ENCODE assay signal across 29 mouse cellular contexts in the genomic region with DNA sequence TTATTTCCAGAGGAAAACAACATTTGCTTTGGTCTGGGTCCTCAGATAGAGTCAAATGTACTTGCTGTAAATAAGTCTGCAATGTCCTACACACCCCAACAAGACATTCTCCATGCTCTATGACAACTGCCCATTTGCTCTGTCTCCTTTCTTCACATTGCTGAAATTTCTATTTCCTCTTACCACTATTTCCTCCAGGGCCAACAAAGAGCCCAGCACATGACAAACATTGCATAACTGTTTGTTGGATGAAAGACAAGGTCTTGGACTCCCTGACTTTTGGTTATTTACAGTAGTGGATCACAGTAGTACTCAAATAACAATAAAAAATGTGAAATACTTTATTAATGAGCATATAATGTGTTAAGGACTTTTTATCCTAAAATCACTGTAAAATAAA. TPM values are rescaled to one million over a fixed set of nuclear protein-coding genes. Genes with fewer than 3 reads are reported as not detected.
A peak's percentile ranks its signal among the peaks of the same experiment; 100 is the strongest.
DNase-seq lines count a peak whose midpoint lies in the region; ATAC-seq and TF ChIP-seq lines count a peak whose summit lies in the region.
"Had no signal": no experiment of that assay in that cellular context is flagged by ENCODE, and none has a peak within 500 bp of the region (broad histone marks: within the 10 kb centered on the region; RNA-seq: fewer than 3 reads in every experiment).

No protein-coding gene starts in this region.

- no peak overlapping the region for H3K4me3 ChIP-seq in heart, embryonic 13.5 days
- no peak overlapping the region for H3K4me3 ChIP-seq in lung, postnatal 0 days (ENCODE audit: low read depth, low read length)
- H3K4me3 ChIP-seq in lung, adult 2 months (replicated peaks; ENCODE audit: extremely low read depth, low read depth, low read length), result no peak overlapping the region
- H3K4me3 ChIP-seq in bone marrow macrophage, adult 2 months (ENCODE audit: insufficient read depth, low read length), result no peak overlapping the region
- H3K4me3 ChIP-seq: erythroblast, embryonic 14.5 days; forebrain, embryonic 12.5 days; heart, adult 2 months; hindbrain, embryonic 10.5 days; hindbrain, embryonic 15.5 days; limb, embryonic 13.5 days; liver, embryonic 15.5 days; midbrain, embryonic 10.5 days; midbrain, embryonic 15.5 days had no signal

- H3K9me3 ChIP-seq in heart, embryonic 13.5 days, result no peaks in the 10 kb centered on the region
- no peaks in the 10 kb centered on the region for H3K9me3 ChIP-seq in lung, postnatal 0 days (ENCODE audit: low read length)
- H3K9me3 ChIP-seq: forebrain, embryonic 12.5 days; hindbrain, embryonic 10.5 days; hindbrain, embryonic 15.5 days; limb, embryonic 13.5 days; liver, embryonic 15.5 days; midbrain, embryonic 10.5 days; midbrain, embryonic 15.5 days had no signal

- TF ChIP-seq EP300 in lung, postnatal 0 days (IDR thresholded peaks at IDR 0.05), result no peak

- DNase-seq in heart, adult 11 months, result no peak
- peak; percentile 46 for DNase-seq in lung, postnatal 0 days (ENCODE audit: low spot score)
- no peak for DNase-seq in lung, adult 2 months
- DNase-seq in urinary bladder, postnatal 4 days (ENCODE audit: low spot score in 2 of 2), result no peak
- DNase-seq: adrenal gland, adult 8-10 months; B cell, adult 2 months; cerebellum, adult 18-20 months; cerebellum, postnatal 14 days; gastrocnemius, postnatal 14 days; heart, adult 2 months; heart, postnatal 14 days; kidney, adult 11 months; lung, postnatal 14 days; right cerebral cortex, postnatal 25 days; spleen, adult 18-20 months; thymus, adult 18-20 months; thymus, postnatal 25 days had no signal

- 0 out of 2 replicates have a peak overlapping the region, but pooled peaks have one; percentile 20 for H3K4me2 ChIP-seq in heart, embryonic 13.5 days
- H3K4me2 ChIP-seq in lung, postnatal 0 days (replicated peaks; ENCODE audit: low read depth, low read length), result no peak overlapping the region
- H3K4me2 ChIP-seq: forebrain, embryonic 12.5 days; hindbrain, embryonic 15.5 days; limb, embryonic 13.5 days; liver, embryonic 15.5 days; midbrain, embryonic 15.5 days had no signal

- no peak overlapping the region for H3K9ac ChIP-seq in heart, embryonic 13.5 days
- H3K9ac ChIP-seq in lung, postnatal 0 days (replicated peaks; ENCODE audit: low read depth), result no peak overlapping the region
- H3K9ac ChIP-seq: forebrain, embryonic 12.5 days; hindbrain, embryonic 15.5 days; limb, embryonic 13.5 days; liver, embryonic 15.5 days; midbrain, embryonic 15.5 days had no signal

- TF ChIP-seq CTCF in lung, postnatal 0 days (IDR thresholded peaks at IDR 0.05), result no peak
- TF ChIP-seq CTCF in lung, adult 2 months (IDR thresholded peaks at IDR 0.05; ENCODE audit: insufficient read depth, low read length), result no peak
- TF ChIP-seq CTCF in bone marrow macrophage, adult 2 months (IDR thresholded peaks at IDR 0.05; ENCODE audit: low read depth, low read length), result no peak

- H3K27ac ChIP-seq in heart, embryonic 13.5 days (replicated peaks), result no peak overlapping the region
- H3K27ac ChIP-seq in lung, postnatal 0 days (ENCODE audit: low read length), result no peak overlapping the region; the same call in 1 of the 2 replicates
- H3K27ac ChIP-seq in bone marrow macrophage, adult 2 months (ENCODE audit: insufficient read depth, low read depth, low read length), result peak overlapping the region; percentile 84
- H3K27ac ChIP-seq: forebrain, embryonic 12.5 days; heart, adult 2 months; hindbrain, embryonic 10.5 days; hindbrain, embryonic 15.5 days; limb, embryonic 13.5 days; liver, embryonic 15.5 days; midbrain, embryonic 10.5 days; midbrain, embryonic 15.5 days had no signal

- H3K4me1 ChIP-seq in heart, embryonic 13.5 days, result peaks cover 14% of the 10 kb centered on the region
- H3K4me1 ChIP-seq in lung, postnatal 0 days (ENCODE audit: insufficient read depth, low read depth, low read length), result no peaks in the 10 kb centered on the region
- peaks cover 4% of the 10 kb centered on the region; the same call in 1 of the 2 replicates for H3K4me1 ChIP-seq in lung, adult 2 months (ENCODE audit: control insufficient read depth, insufficient read depth, low read length)
- H3K4me1 ChIP-seq in bone marrow macrophage, adult 2 months (ENCODE audit: control insufficient read depth, insufficient read depth, low read length), result peaks cover 26% of the 10 kb centered on the region
- H3K4me1 ChIP-seq: forebrain, embryonic 12.5 days; hindbrain, embryonic 15.5 days; limb, embryonic 13.5 days; midbrain, embryonic 10.5 days; midbrain, embryonic 15.5 days had no signal

- H3K36me3 ChIP-seq in heart, embryonic 13.5 days, result no peaks in the 10 kb centered on the region
- H3K36me3 ChIP-seq in lung, postnatal 0 days (ENCODE audit: insufficient read depth, low read length), result no peaks in the 10 kb centered on the region
- H3K36me3 ChIP-seq: forebrain, embryonic 12.5 days; hindbrain, embryonic 10.5 days; hindbrain, embryonic 15.5 days; limb, embryonic 13.5 days; liver, embryonic 15.5 days; midbrain, embryonic 10.5 days; midbrain, embryonic 15.5 days had no signal

- TF ChIP-seq POLR2A in lung, adult 2 months (IDR thresholded peaks at IDR 0.05; ENCODE audit: borderline replicate concordance, extremely low read depth, low read depth, low read length), result no peak
- TF ChIP-seq POLR2A in bone marrow macrophage, adult 2 months (IDR thresholded peaks at IDR 0.05; ENCODE audit: borderline replicate concordance, low read depth, low read length), result no peak

- no peak for ATAC-seq in heart, embryonic 13.5 days (ENCODE audit: extremely low read depth, insufficient number of reproducible peaks, low FRiP score, low TSS enrichment)
- ATAC-seq in lung, postnatal 0 days, result peak; percentile 19; the same call in 1 of the 2 replicates
- peak; percentile 58 for ATAC-seq in megakaryocyte progenitor cell, adult 5-6 weeks (replicated peaks; ENCODE audit: poor library complexity)
- ATAC-seq: inflammation-experienced regulatory T-cells, adult 6 months; midbrain, embryonic 15.5 days had no signal

- no peaks in the 10 kb centered on the region for H3K27me3 ChIP-seq in heart, embryonic 13.5 days (replicated peaks)
- H3K27me3 ChIP-seq in lung, postnatal 0 days (replicated peaks; ENCODE audit: insufficient read depth, low read length), result no peaks in the 10 kb centered on the region
- H3K27me3 ChIP-seq: forebrain, embryonic 12.5 days; hindbrain, embryonic 15.5 days; limb, embryonic 13.5 days; liver, embryonic 15.5 days; midbrain, embryonic 15.5 days had no signal

RNA-seq across cellular contexts. Expression of gene Pgm2l1, which starts 19.3 kb away (rescaled TPM):
- polyA plus RNA-seq in heart, embryonic 13.5 days (2015; fragmentation: Nextera tagmentation; extraction: Ambion mirVana), result 1.7 and 2.1 TPM in 2 replicates
- polyA plus RNA-seq in lung, postnatal 0 days (2015; fragmentation: Nextera tagmentation; extraction: Ambion mirVana), result 2.0 and 2.1 TPM in 2 replicates
- 4.6 and 5.0 TPM in 2 replicates for polyA plus RNA-seq in lung, adult 2 months (2012; rRNA removed)
- polyA plus RNA-seq in bone marrow macrophage, adult 2 months (2012; ENCODE audit: insufficient read depth, insufficient read length, missing spikeins), result 14.1 and 14.4 TPM in 2 replicates
- total RNA-seq in megakaryocyte progenitor cell, adult 5-6 weeks (2015), result 8.0 and 12.4 TPM in 2 replicates
- total RNA-seq in megakaryocyte progenitor cell, adult 5-6 weeks (2017), result 6.2 and 10.6 TPM in 2 replicates

RNA-seq across cellular contexts. Expression of gene Kcne3, which starts 31.6 kb away (rescaled TPM):
- 11.0 and 14.0 TPM in 2 replicates for polyA plus RNA-seq in heart, embryonic 13.5 days (2015; fragmentation: Nextera tagmentation; extraction: Ambion mirVana)
- polyA plus RNA-seq in lung, postnatal 0 days (2015; fragmentation: Nextera tagmentation; extraction: Ambion mirVana), result 3.3 and 4.9 TPM in 2 replicates
- 5.8 and 6.4 TPM in 2 replicates for polyA plus RNA-seq in lung, adult 2 months (2012; rRNA removed)
- 1.7 and 5.0 TPM in 2 replicates for polyA plus RNA-seq in bone marrow macrophage, adult 2 months (2012; ENCODE audit: insufficient read depth, insufficient read length, missing spikeins)
- total RNA-seq in megakaryocyte progenitor cell, adult 5-6 weeks (2015), result 0.59 and 0.77 TPM in 2 replicates
- 2.0 and 4.2 TPM in 2 replicates for total RNA-seq in megakaryocyte progenitor cell, adult 5-6 weeks (2017)
- polyA plus RNA-seq: erythroblast, embryonic 14.5 days; inflammation-experienced regulatory T-cells, adult 6 months had no signal

RNA-seq across cellular contexts. Expression of gene Lipt2, which starts 48.8 kb away (rescaled TPM):
- 13.6 and 14.8 TPM in 2 replicates for polyA plus RNA-seq in heart, embryonic 13.5 days (2015; fragmentation: Nextera tagmentation; extraction: Ambion mirVana)
- polyA plus RNA-seq in lung, postnatal 0 days (2015; fragmentation: Nextera tagmentation; extraction: Ambion mirVana), result 9.7 and 12.4 TPM in 2 replicates
- polyA plus RNA-seq in lung, adult 2 months (2012; rRNA removed), result 4.6 and 5.9 TPM in 2 replicates
- 2.4 and 4.2 TPM in 2 replicates for polyA plus RNA-seq in bone marrow macrophage, adult 2 months (2012; ENCODE audit: insufficient read depth, insufficient read length, missing spikeins)
- 11.8 and 12.4 TPM in 2 replicates for total RNA-seq in megakaryocyte progenitor cell, adult 5-6 weeks (2015)
- total RNA-seq in megakaryocyte progenitor cell, adult 5-6 weeks (2017), result 5.5 and 13.3 TPM in 2 replicates
